Mouse (Mus musculus) spleen, postnatal 36 days (tissue): ENCODE measurements around the gene Zfp366.
"Not testable (repeated sequence)": the region's sequence is repeated elsewhere in the genome, so short reads cannot be mapped to it uniquely, and the experiment has no call there.

ENCODE experiments used
- DNase-seq, 2 experiments: peaks; one replicate each; pipeline ENCODE4 v3.0.0; 2022; ENCODE audit warnings: low spot score in 2 of 2, mixed read lengths in 1 of 2

The Zfp366 gene

DNA sequence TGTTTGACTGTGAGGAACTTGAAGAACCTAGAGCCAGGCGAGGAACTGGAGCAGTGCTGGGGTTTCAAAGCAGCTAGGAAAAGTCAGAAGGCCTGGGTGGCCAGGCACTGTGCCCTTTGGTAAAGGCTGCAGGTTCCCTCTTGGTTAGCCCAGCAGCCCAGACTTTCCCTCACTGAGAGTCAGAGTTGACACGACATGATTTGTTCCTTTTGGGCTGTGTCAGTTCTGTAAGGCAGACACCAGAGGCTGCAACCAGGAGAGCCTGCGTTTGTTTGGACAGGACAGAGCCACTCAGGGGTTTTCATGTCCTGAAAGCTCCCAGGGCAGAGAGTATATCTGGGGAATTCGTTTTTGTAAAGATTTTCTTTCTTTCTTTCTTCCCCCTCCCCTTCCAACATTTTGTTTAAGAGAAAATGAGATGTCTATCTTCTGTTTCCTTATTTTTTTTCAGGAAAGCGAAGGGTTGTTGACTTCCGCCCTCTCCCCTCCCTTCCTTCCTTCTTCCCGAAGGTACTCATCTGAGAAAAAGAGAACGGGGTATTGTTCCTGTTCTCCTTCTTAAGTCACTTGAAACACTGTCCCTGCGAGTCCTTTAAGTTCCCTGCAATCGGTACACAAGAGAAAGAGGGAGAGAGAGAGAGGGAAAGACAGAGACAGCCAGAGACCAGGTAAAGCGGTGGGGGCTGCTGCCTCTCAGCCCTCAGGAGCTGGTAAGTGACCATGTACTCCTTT lies at the start of gene Zfp366:
Gene Zfp366, plus strand, starts transcription at position 669 of the 732 bp plus-strand sequence.
- DNase-seq, result no peak

GRCm38 (mm10) chr13:99138351-99139255 lies 46.0 kb upstream of the Zfp366 start:
- no peak for DNase-seq

DNA sequence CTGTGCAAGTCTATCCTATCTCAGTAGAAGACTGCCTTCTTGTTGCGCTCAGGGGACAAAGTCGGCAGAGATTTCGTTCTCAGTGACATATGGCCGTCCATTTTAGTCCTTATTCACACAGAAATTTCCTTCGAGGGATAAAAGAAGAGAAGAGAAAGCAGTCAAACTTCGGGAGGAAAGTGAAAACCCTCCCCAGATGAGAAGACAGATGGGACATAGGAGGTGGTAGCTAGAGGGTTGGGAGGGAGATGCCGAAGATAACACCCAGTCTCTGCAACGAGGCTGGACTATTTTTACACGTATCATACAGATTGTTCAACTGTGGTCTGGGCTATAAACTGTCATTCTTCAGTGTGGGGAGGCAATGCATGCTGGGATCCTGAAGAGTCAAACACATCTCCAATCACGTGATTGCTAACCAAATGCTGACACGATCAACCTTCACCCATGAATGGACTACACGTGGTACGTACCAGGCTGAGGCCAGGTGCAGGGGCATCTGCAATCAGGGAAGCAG lies 38.2 kb upstream of the Zfp366 start:
- DNase-seq, result no peak

- DNase-seq, result no peak
Observed at GRCm38 (mm10) chr13:99147645-99148111, 36.9 kb upstream of the Zfp366 start.

DNA sequence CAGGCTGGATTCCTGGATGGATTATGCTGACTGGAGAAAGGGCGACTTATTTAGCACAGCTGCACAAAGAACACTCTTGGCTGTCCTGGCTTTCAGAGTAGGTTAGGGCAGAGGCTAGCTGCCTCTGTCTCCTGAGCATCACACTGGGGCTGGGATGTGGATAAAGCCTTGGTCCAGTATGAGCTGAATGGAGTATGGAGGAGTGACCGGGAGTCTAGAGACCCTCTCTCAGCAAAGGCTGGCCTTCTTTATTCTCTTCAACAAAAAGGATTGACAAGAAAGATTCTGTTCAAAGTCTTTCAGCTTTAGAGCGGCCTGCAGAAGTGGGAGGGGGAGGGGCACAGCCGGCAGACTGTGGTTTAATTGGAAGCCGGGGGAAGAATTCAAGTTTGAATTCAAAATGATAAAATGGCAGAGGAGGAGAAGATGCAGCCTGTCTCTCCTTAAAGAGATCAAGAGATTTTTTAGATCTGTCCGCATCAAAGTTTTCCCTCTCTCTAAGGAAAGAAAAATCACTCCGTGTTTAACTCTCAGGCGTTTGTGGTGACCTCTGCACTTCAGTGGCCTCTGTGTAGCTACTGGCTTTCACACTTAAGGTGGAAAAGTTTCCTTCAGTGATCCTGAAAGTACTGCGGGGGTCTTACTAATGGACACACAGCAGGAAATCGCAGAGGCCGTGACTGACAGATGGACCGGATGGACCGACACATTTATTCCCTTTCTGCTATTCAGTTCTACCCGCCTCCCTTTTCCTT lies 34.9 kb upstream of the Zfp366 start:
- no peak for DNase-seq

- DNase-seq, result no peak
Observed at GRCm38 (mm10) chr13:99150626-99151025, 34.0 kb upstream of the Zfp366 start.

DNA sequence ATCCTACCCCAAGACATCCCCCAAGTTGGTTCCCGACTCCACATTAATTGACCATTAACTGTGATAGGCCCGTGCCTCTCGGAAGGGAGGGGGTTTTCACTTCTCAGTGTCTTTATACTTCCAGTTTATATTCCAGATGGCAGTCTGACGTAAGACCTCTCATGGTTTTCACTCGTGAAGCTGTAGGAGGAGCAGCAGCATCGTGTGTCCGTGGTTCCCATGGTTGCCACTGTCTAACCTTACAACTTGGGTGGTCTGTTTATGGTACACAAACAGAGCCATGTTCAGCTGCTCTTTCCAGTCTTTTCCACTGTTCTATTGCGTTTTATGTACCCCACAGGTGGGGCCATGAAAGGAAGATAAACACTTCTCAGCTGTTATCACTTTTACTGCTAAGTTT lies 33.5 kb upstream of the Zfp366 start:
- DNase-seq, result no peak

DNA sequence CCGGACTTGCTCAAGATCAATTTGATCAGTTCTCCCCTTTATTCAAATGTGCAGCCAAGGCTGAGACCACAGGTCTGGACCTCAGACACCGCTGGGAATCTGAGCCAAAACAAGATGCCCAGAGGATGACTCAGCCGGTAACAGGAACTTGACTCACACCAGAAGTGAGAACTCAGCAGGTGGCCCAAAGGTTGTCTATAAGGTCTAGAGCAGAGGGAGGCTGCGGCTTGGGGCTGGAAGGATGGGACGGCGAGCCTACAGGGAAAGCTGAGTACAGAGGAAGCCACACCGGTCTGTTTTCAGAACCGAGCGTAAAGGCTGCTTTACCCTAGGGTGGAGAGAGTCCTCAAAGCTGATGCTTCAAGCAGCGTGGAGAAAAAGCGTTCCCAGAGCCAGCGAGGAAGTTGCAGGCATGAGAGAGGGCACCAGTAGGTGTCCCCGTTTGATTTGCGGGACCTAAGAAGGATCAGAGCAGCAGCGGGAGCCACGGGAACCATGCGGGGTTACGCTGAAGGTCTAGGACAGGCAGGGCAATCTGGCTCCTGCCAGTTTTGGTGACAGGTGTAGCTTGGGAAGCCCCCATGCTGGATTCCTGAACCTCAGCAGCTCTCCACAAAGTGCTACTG lies 32.2 kb upstream of the Zfp366 start:
- no peak for DNase-seq

GRCm38 (mm10) chr13:99157709-99158108 lies 26.9 kb upstream of the Zfp366 start:
- no peak for DNase-seq

DNA sequence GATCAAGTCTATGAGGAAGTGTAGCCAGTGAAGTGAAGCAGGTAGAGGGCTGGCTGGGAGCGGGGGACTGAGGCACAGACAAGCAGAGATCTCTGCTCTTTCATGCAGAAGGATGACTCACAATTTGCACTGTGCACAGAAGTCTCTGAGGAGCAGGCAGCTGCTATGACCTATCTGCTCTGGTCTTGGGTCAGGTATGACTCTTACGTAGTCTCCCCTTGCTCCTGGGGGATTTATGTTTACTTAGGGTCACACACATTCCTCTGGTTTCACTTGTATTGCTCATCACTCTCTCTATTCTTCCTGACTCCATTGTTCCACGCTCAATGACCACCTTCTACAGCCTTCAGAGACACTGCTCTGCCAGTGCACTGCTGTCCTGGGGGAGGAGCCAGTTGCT lies 25.9 kb upstream of the Zfp366 start:
- DNase-seq, result no peak

- DNase-seq, result no peak
Observed at GRCm38 (mm10) chr13:99163071-99163470, 21.6 kb upstream of the Zfp366 start.

GRCm38 (mm10) chr13:99163521-99164359 lies 20.9 kb upstream of the Zfp366 start:
- DNase-seq, result no peak

DNA sequence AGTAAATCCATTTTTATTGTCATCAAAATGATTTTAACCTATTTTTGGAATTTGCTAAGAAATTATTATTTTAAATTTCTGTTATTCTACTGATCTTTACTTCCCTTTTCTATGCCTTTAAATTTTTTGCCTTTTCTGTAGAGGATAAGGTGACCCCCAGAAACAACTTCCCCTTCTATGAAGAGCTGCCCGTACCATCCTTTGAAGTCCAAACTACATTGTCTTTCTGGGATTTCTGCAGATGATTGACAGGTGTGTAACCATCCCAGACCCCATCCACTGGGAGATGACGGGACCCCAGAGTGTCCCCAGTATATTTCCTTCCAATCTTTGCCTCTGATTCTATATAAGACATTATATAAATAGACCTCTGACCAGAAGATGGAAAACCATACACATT lies 20.3 kb upstream of the Zfp366 start:
- DNase-seq, result no peak

DNA sequence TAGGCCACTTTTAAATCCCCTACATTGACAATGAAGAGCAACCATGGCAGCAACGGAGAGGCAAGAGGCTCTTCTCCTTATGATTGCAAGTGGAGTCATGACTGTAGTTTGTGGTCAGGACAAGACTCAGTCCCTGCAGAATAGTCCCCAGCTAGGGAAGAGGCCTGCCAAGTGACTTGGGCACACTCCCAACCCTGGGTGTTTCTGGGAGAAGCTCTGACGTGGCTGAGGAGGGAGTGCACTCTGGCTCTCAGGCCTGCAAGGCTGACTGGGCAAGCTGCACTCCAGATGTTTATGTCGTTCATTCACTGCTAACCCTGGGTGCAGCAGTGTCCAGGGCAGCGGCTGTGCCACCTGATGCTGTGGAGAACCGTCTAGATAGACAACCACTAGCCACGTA lies 15.2 kb upstream of the Zfp366 start:
- no peak for DNase-seq

DNA sequence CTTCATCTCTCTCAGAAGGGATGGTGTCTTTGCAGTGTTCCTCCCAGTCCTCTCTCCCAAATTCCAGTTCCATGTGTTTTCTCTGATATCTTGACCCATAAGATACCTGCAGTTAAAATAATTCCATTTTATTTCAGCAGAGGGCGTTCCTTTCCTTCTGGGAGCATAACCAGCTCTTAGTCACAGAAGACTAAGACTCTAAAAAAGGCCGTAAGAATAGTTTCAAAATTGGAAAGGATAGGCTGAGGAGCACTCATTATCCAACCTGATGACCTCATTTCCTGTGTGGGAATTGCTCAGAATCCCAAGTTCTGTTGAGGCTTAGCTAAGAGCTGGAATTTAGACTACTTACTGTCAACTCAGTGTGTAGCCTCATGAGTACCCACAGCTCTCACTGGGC lies 14.3 kb upstream of the Zfp366 start:
- no peak for DNase-seq

- DNase-seq, result no peak
Observed at GRCm38 (mm10) chr13:99173849-99174248, 10.8 kb upstream of the Zfp366 start.

GRCm38 (mm10) chr13:99182828-99183227 lies 1.8 kb upstream of the Zfp366 start:
- DNase-seq, result not testable (repeated sequence)

DNA sequence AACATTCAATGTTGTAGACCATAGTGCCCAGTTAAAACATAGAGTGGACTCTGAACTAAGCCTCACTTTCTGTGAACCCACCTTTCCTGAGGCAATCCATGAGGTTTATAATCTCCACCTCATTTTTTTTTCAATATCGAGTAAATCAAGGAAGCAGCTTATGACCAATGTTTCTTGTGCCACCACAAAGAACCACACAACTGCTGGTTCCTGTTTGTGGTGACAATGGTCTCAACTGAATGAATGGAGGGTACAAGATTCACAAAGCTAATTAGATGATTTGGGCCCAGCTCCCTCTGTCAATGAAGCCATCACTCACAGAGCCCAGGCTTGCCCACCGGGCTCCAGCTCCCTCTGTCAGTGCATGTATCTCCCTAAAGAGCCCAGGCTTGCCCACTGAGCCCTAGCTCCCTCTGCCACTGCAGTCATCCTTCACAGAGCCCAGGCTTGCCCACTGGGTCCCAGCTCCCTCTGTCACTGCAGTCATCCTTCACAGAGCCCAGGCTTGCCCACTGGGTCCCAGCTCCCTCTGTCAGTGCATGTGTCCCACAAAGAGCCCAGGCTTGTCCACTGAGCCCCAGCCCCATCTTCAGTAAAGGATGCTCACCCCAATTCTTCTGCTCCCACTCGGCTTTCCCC lies 1.2 kb upstream of the Zfp366 start:
- DNase-seq, result no peak

GRCm38 (mm10) chr13:99185573-99185972 lies 950 bp downstream of the Zfp366 start:
- DNase-seq, result no peak
